In genomic region chr2:93454817-93455591, GRCm38 (mm10) we compare ENCODE assay signal across 9 mouse cellular contexts. TPM values are rescaled to one million over a fixed set of nuclear protein-coding genes. Genes with fewer than 3 reads are reported as not detected.
DNase-seq lines count a peak whose midpoint lies in the region; ATAC-seq and TF ChIP-seq lines count a peak whose summit lies in the region.
"Had no signal": no experiment of that assay in that cellular context is flagged by ENCODE, and none has a peak within 500 bp of the region (broad histone marks: within the 10 kb centered on the region; RNA-seq: fewer than 3 reads in every experiment).

No protein-coding gene starts in this region.

- 44% methylated on average over 3 of the region's 3 CpGs for WGBS in lung, embryonic 14.5 days
- WGBS in heart, embryonic 16.5 days, result 63% methylated on average over 3 of the region's 3 CpGs
- 34% methylated on average over 3 of the region's 3 CpGs for WGBS in liver, adult 2 months
- WGBS in stomach, postnatal 0 days, result 55% methylated on average over 3 of the region's 3 CpGs

- no peak for TF ChIP-seq POLR2A in liver, adult 2 months (IDR thresholded peaks at IDR 0.05; ENCODE audit: extremely low read depth, insufficient read depth, low read length)

- H3K27ac ChIP-seq in lung, embryonic 14.5 days (ENCODE audit: low read depth), result peak overlapping the region; percentile 42; the same call in 1 of the 2 replicates
- H3K27ac ChIP-seq in heart, embryonic 16.5 days (ENCODE audit: low read length), result peak overlapping the region; percentile 19; the same call in 1 of the 2 replicates
- peak overlapping the region; percentile 82 for H3K27ac ChIP-seq in liver, adult 2 months (replicated peaks; ENCODE audit: insufficient read depth, low read depth, low read length)
- peak overlapping the region; percentile 75 for H3K27ac ChIP-seq in stomach, postnatal 0 days (replicated peaks)
- H3K27ac ChIP-seq: midbrain, embryonic 15.5 days had no signal

- H3K79me2 ChIP-seq in liver, adult 2 months (ENCODE audit: control insufficient read depth, insufficient read depth, low read length), result peaks cover 49% of the 10 kb centered on the region

- no peaks in the 10 kb centered on the region for H3K9me3 ChIP-seq in lung, embryonic 14.5 days (ENCODE audit: low read depth, low read length)
- H3K9me3 ChIP-seq in heart, embryonic 16.5 days (replicated peaks; ENCODE audit: control insufficient read depth, low read length), result no peaks in the 10 kb centered on the region
- H3K9me3 ChIP-seq in stomach, postnatal 0 days (ENCODE audit: control insufficient read depth, low read length), result no peaks in the 10 kb centered on the region
- H3K9me3 ChIP-seq: midbrain, embryonic 15.5 days had no signal

- peaks cover 42% of the 10 kb centered on the region for H3K4me1 ChIP-seq in lung, embryonic 14.5 days (ENCODE audit: insufficient read depth)
- peaks cover 40% of the 10 kb centered on the region for H3K4me1 ChIP-seq in heart, embryonic 16.5 days (ENCODE audit: control insufficient read depth, insufficient read depth, low read length)
- peaks cover 61% of the 10 kb centered on the region for H3K4me1 ChIP-seq in liver, adult 2 months (ENCODE audit: control insufficient read depth, insufficient read depth, low read length)
- H3K4me1 ChIP-seq in stomach, postnatal 0 days (replicated peaks; ENCODE audit: control insufficient read depth, insufficient read depth), result peaks cover 20% of the 10 kb centered on the region

- H3K4me3 ChIP-seq in lung, embryonic 14.5 days (ENCODE audit: low read depth, low read length), result no peak overlapping the region
- H3K4me3 ChIP-seq in heart, embryonic 16.5 days (ENCODE audit: low read length), result no peak overlapping the region
- no peak overlapping the region for H3K4me3 ChIP-seq in liver, adult 2 months (ENCODE audit: insufficient read depth, low read depth, low read length)
- H3K4me3 ChIP-seq in stomach, postnatal 0 days (ENCODE audit: low read depth, low read length), result no peak overlapping the region
- H3K4me3 ChIP-seq: midbrain, embryonic 15.5 days had no signal

- TF ChIP-seq CTCF in lung, embryonic 14.5 days (IDR thresholded peaks at IDR 0.05; ENCODE audit: low read depth), result no peak
- peak; percentile 42; the same call in 1 of the 2 replicates for TF ChIP-seq CTCF in liver, adult 2 months (IDR thresholded peaks at IDR 0.05; ENCODE audit: low read depth, low read length)
- TF ChIP-seq CTCF in stomach, postnatal 0 days (IDR thresholded peaks at IDR 0.05; ENCODE audit: low read depth), result no peak

- no peak overlapping the region for H3K9ac ChIP-seq in lung, embryonic 14.5 days
- no peak overlapping the region for H3K9ac ChIP-seq in heart, embryonic 16.5 days (ENCODE audit: low read length)
- 0 out of 2 replicates have a peak overlapping the region, but pooled peaks have one; percentile 12 for H3K9ac ChIP-seq in liver, adult 2 months (ENCODE audit: low read depth, low read length)
- no peak overlapping the region for H3K9ac ChIP-seq in stomach, postnatal 0 days (ENCODE audit: low read length)
- H3K9ac ChIP-seq: midbrain, embryonic 15.5 days had no signal

- 0 out of 2 replicates have a peak, but pooled peaks have one; percentile 0 for ATAC-seq in lung, embryonic 14.5 days (ENCODE audit: insufficient read depth)
- ATAC-seq in heart, embryonic 16.5 days (replicated peaks; ENCODE audit: extremely low read depth, insufficient read depth, low FRiP score), result peak; percentile 20; the same call in 1 of the 2 replicates
- ATAC-seq in stomach, postnatal 0 days (ENCODE audit: low FRiP score, low TSS enrichment), result peak; percentile 55
- ATAC-seq: midbrain, embryonic 15.5 days had no signal

- TF ChIP-seq EP300 in stomach, postnatal 0 days (optimal IDR thresholded peaks at IDR 0.05), result no peak

- no peaks in the 10 kb centered on the region for H3K27me3 ChIP-seq in lung, embryonic 14.5 days (ENCODE audit: insufficient read depth, low read length)
- no peaks in the 10 kb centered on the region for H3K27me3 ChIP-seq in heart, embryonic 16.5 days (ENCODE audit: control insufficient read depth, insufficient read depth, low read length)
- no peaks in the 10 kb centered on the region for H3K27me3 ChIP-seq in liver, adult 2 months (ENCODE audit: control insufficient read depth, insufficient read depth, low read length)
- H3K27me3 ChIP-seq in stomach, postnatal 0 days (ENCODE audit: control insufficient read depth, insufficient read depth, low read length), result no peaks in the 10 kb centered on the region
- H3K27me3 ChIP-seq: midbrain, embryonic 15.5 days had no signal

- H3K36me3 ChIP-seq in lung, embryonic 14.5 days (ENCODE audit: insufficient read depth), result no peaks in the 10 kb centered on the region
- H3K36me3 ChIP-seq in heart, embryonic 16.5 days (ENCODE audit: control insufficient read depth, insufficient read depth), result no peaks in the 10 kb centered on the region
- H3K36me3 ChIP-seq in liver, adult 2 months (ENCODE audit: control insufficient read depth, insufficient read depth, low read length), result no peaks in the 10 kb centered on the region
- H3K36me3 ChIP-seq in stomach, postnatal 0 days (ENCODE audit: control insufficient read depth, insufficient read depth, low read length), result no peaks in the 10 kb centered on the region
- H3K36me3 ChIP-seq: midbrain, embryonic 15.5 days had no signal

- peak; percentile 64 for DNase-seq in lung, embryonic 14.5 days
- no peak for DNase-seq in lung, postnatal 25 days (ENCODE audit: low spot score)
- DNase-seq in liver, adult 2 months (ENCODE audit: extremely low read depth, low read depth, low spot score), result peak; percentile 99
- DNase-seq in stomach, postnatal 0 days (ENCODE audit: low spot score), result peak; percentile 75
- no peak for DNase-seq in right cerebral cortex, postnatal 14 days
- no peak for DNase-seq in layer of hippocampus, postnatal 25 days (ENCODE audit: extremely low spot score in 1 of 2, low spot score in 1 of 2)
- no peak for DNase-seq in layer of hippocampus, adult 18-20 months (ENCODE audit: low spot score in 2 of 2)

- H3K4me2 ChIP-seq in lung, embryonic 14.5 days, result no peak overlapping the region
- no peak overlapping the region for H3K4me2 ChIP-seq in heart, embryonic 16.5 days (ENCODE audit: low read depth, low read length)
- H3K4me2 ChIP-seq in stomach, postnatal 0 days (replicated peaks; ENCODE audit: low read depth), result no peak overlapping the region
- H3K4me2 ChIP-seq: midbrain, embryonic 15.5 days had no signal

RNA-seq across cellular contexts. Expression of gene Cd82, which starts 7.9 kb away (rescaled TPM):
- 21.7 and 22.2 TPM in 2 replicates for polyA plus RNA-seq in lung, embryonic 14.5 days (2014; fragmentation: Nextera tagmentation; extraction: Ambion mirVana)
- 47.6 and 58.8 TPM in 2 replicates for polyA plus RNA-seq in heart, embryonic 16.5 days (2015; fragmentation: Nextera tagmentation; extraction: Ambion mirVana)
- total RNA-seq in liver, adult 2 months (2014; rRNA removed), result 76.1 and 81.6 TPM in 2 replicates
- polyA plus RNA-seq in liver, adult 2 months (2012; rRNA removed), result 140 and 148 TPM in 2 replicates
- 93.5 and 105 TPM in 2 replicates for polyA plus RNA-seq in stomach, postnatal 0 days (2015; fragmentation: Nextera tagmentation; extraction: Ambion mirVana)
- 10 to 100 TPM; 22.0 to 23.8 TPM for total RNA-seq in layer of hippocampus, postnatal 25 days (2021)
- 10 to 100 TPM; 22.4 to 23.5 TPM for total RNA-seq in layer of hippocampus, adult 18-20 months (2021)

Comparison
In these comparisons a context has a peak if more than half of its experiments do, and no peak if none do; other contexts are left out.
1. DNase-seq: peak in lung, embryonic 14.5 days (single experiment), liver, adult 2 months (single experiment) and stomach, postnatal 0 days (single experiment); none in lung, postnatal 25 days (single experiment), right cerebral cortex, postnatal 14 days (single experiment), layer of hippocampus, postnatal 25 days (0 of 2) and layer of hippocampus, adult 18-20 months (0 of 2).
2. ATAC-seq: peak in every context shown above with its lines; median percentile 55 in stomach, postnatal 0 days; 20 in heart, embryonic 16.5 days; 0 in lung, embryonic 14.5 days.
3. H3K27ac ChIP-seq: peak in every context shown above with its lines; median percentile 82 in liver, adult 2 months; 75 in stomach, postnatal 0 days; 42 in lung, embryonic 14.5 days; 19 in heart, embryonic 16.5 days.